Mouse (Mus musculus): ENCODE results near the gene Timm29. TPM values are rescaled to one million over a fixed set of nuclear protein-coding genes. Genes with fewer than 3 reads are reported as not detected.

The Timm29 gene
- polyA plus RNA-seq, 1 experiment from 2014 or later: 53.9 TPM

DNA sequence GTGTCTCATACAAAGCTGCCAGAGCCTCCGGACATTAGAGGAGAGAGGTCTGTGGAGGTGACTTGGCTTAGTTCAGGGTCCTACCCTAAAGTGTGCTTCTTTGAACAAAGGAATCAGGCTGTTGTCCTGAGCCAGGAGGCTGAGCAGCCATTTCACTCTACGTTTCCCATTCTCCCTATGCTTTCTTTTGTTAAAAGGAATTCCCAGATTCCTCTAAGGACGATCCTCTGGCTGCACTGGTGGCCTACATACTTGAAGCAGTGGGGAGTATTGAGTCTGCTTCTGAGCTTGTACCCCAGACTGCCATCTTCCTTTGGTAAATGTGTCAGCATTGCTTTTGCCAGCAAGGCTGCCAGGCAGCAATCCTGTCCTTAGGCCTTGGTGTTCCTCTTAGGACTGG, 40.6 kb downstream of the Timm29 start:
- peaks cover 13% of the 10 kb centered on the region for H3K36me3 ChIP-seq (ENCODE audit: control insufficient read depth, insufficient read depth, low read length)
- H3K9me3 ChIP-seq (ENCODE audit: control insufficient read depth, low read length): no peaks in the 10 kb centered on the region
- H3K27ac ChIP-seq (ENCODE audit: low read depth, low read length): no peak overlapping the region
- no peak overlapping the region for H3K9ac ChIP-seq (ENCODE audit: low read depth, low read length)
- H3K4me3 ChIP-seq (ENCODE audit: low read depth, low read length): no peak overlapping the region
- no peak for ATAC-seq (ENCODE audit: low FRiP score)
- H3K27me3 ChIP-seq (ENCODE audit: control insufficient read depth, insufficient read depth, low read length): no peaks in the 10 kb centered on the region
- H3K4me1 ChIP-seq (replicated peaks; ENCODE audit: control insufficient read depth, insufficient read depth, low read length): no peaks in the 10 kb centered on the region
- WGBS: 81% methylated on average over 3 of the region's 3 CpGs
- no peak overlapping the region for H3K4me2 ChIP-seq (replicated peaks; ENCODE audit: low read depth, low read length)
- no peak for DNase-seq (ENCODE audit: low spot score)

DNA sequence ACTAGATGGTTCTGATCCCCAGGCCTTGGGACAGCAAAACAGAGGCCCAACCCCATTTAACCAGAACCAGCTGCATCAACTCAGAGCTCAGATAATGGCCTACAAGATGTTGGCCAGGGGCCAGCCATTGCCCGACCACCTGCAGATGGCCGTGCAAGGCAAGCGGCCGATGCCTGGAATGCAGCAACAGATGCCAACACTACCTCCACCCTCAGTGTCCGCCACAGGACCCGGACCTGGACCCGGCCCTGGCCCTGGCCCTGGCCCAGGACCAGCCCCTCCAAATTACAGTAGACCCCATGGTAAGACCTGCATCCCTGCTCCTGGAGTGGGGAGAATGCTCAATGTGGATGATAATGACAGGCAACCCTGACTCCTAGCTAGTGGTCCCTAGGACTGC, 43.1 kb downstream of the Timm29 start:
- DNase-seq (ENCODE audit: low spot score) (no peak), ATAC-seq (ENCODE audit: low FRiP score) (no peak)
- Histone ChIP-seq H3K9me3 (ENCODE audit: control insufficient read depth, low read length) (no peaks in the 10 kb centered on the region), H3K36me3 (ENCODE audit: control insufficient read depth, insufficient read depth, low read length) (peaks cover 26% of the 10 kb centered on the region), H3K4me1 (replicated peaks; ENCODE audit: control insufficient read depth, insufficient read depth, low read length) (no peaks in the 10 kb centered on the region), H3K9ac (ENCODE audit: low read depth, low read length) (no peak overlapping the region), H3K27ac (ENCODE audit: low read depth, low read length) (no peak overlapping the region), H3K4me3 (ENCODE audit: low read depth, low read length) (no peak overlapping the region), H3K27me3 (ENCODE audit: control insufficient read depth, insufficient read depth, low read length) (no peaks in the 10 kb centered on the region), H3K4me2 (replicated peaks; ENCODE audit: low read depth, low read length) (no peak overlapping the region)
- WGBS: 84% methylated on average over 7 of the region's 7 CpGs

DNA sequence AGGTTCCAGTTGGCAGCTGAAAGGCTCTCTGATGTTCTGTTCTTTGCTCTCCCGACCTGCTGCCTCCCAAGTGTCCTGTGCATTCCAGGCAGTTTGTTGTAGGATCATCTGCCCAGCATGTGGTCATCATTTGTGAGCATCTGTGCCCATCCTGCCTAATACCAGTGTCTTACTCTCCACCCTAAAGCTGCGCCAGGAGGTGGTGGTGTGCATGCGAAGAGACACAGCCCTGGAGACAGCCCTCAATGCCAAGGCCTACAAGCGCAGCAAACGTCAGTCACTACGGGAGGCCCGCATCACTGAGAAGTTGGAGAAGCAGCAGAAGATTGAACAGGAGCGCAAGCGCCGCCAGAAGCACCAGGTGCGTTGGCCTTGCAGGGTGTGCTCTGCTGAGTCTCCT, 46.5 kb downstream of the Timm29 start:
- ATAC-seq (ENCODE audit: low FRiP score) (no peak), DNase-seq (ENCODE audit: low spot score) (no peak)
- H3K9ac ChIP-seq (ENCODE audit: low read depth, low read length): no peak overlapping the region
- no peak overlapping the region for H3K4me3 ChIP-seq (ENCODE audit: low read depth, low read length)
- 99% methylated on average over 11 of the region's 11 CpGs for WGBS
- no peaks in the 10 kb centered on the region for H3K4me1 ChIP-seq (replicated peaks; ENCODE audit: control insufficient read depth, insufficient read depth, low read length)
- peaks cover 47% of the 10 kb centered on the region for H3K36me3 ChIP-seq (ENCODE audit: control insufficient read depth, insufficient read depth, low read length)
- H3K9me3 ChIP-seq (ENCODE audit: control insufficient read depth, low read length): no peaks in the 10 kb centered on the region
- H3K27ac ChIP-seq (ENCODE audit: low read depth, low read length): no peak overlapping the region
- H3K27me3 ChIP-seq (ENCODE audit: control insufficient read depth, insufficient read depth, low read length): no peaks in the 10 kb centered on the region
- H3K4me2 ChIP-seq (replicated peaks; ENCODE audit: low read depth, low read length): no peak overlapping the region

MicroRNA genes within 50 kb of the gene (microRNA counts, 519-probe panel; counts per million panel counts)
- microRNA mmu-miR-1946b: not detected

Other genes starting within 250 kb of the Timm29 start
- 232 and 254 TPM in 2 replicates for gene Ilf3, start 224.9 kb upstream of the Timm29 start, polyA plus RNA-seq (2014; fragmentation: Nextera tagmentation; extraction: Ambion mirVana)
- 47.5 and 48.9 TPM in 2 replicates for gene Qtrt1, start 180.9 kb upstream of the Timm29 start, polyA plus RNA-seq (2014; fragmentation: Nextera tagmentation; extraction: Ambion mirVana)
- 59.2 and 64.8 TPM in 2 replicates for gene Dnm2, start 167.8 kb upstream of the Timm29 start, polyA plus RNA-seq (2014; fragmentation: Nextera tagmentation; extraction: Ambion mirVana)
- 59.1 and 66.0 TPM in 2 replicates for gene Tmed1, start 82.5 kb upstream of the Timm29 start, polyA plus RNA-seq (2014; fragmentation: Nextera tagmentation; extraction: Ambion mirVana)
- gene AB124611, start 66.5 kb upstream of the Timm29 start, polyA plus RNA-seq (2014; fragmentation: Nextera tagmentation; extraction: Ambion mirVana): 2.6 and 5.3 TPM in 2 replicates
- gene Carm1, start 45.8 kb upstream of the Timm29 start, polyA plus RNA-seq (2014; fragmentation: Nextera tagmentation; extraction: Ambion mirVana): 50.1 and 59.7 TPM in 2 replicates
- 16.0 and 16.9 TPM in 2 replicates for gene Yipf2, start 106 bp downstream of the Timm29 start, polyA plus RNA-seq (2014; fragmentation: Nextera tagmentation; extraction: Ambion mirVana)
- 142 and 146 TPM in 2 replicates for gene Smarca4, start 23.4 kb downstream of the Timm29 start, polyA plus RNA-seq (2014; fragmentation: Nextera tagmentation; extraction: Ambion mirVana)
- 17.9 and 22.0 TPM in 2 replicates for gene Ldlr, start 130.8 kb downstream of the Timm29 start, polyA plus RNA-seq (2014; fragmentation: Nextera tagmentation; extraction: Ambion mirVana)
- 94.3 and 101 TPM in 2 replicates for gene Spc24, start 167.6 kb downstream of the Timm29 start, polyA plus RNA-seq (2014; fragmentation: Nextera tagmentation; extraction: Ambion mirVana)
- gene Kank2, start 206.0 kb downstream of the Timm29 start, polyA plus RNA-seq (2014; fragmentation: Nextera tagmentation; extraction: Ambion mirVana): 4.1 and 4.7 TPM in 2 replicates
- 0.74 TPM in 1 of 2 replicates, not detected in the other for gene Angptl8, start 242.8 kb downstream of the Timm29 start, polyA plus RNA-seq (2014; fragmentation: Nextera tagmentation; extraction: Ambion mirVana)

All from hindbrain, embryonic 11.5 days (tissue).